Mouse (Mus musculus): ENCODE data around the gene Srgn. TPM values are rescaled to one million over a fixed set of nuclear protein-coding genes. Genes with fewer than 3 reads are reported as not detected.
"Not testable (repeated sequence)": the region's sequence is repeated elsewhere in the genome, so short reads cannot be mapped to it uniquely, and the experiment has no call there.

The Srgn gene
- polyA plus RNA-seq, 1 experiment from 2014 or later, result 54.1 TPM

DNA sequence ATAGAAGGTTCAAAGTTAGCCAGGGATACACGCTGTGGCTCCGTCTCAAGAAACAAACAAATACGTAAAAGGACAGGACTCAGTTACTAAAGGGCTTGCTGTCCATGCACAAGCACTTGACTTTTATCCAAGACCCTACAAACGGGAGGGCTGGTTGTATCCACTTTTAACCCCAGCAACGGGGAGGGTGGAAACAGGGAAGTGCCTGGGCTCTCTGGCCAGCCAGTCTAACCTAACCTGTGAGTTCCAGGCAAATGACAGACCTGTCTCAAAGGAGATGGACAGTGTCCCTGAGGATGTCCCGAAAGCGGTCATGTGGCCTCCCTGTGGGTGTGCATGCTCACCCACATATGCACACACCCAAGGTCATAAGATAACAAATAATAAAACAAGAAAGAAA is 25.3 kb downstream of the Srgn start:
- 71% methylated on average over 7 of the region's 7 CpGs for WGBS

DNA sequence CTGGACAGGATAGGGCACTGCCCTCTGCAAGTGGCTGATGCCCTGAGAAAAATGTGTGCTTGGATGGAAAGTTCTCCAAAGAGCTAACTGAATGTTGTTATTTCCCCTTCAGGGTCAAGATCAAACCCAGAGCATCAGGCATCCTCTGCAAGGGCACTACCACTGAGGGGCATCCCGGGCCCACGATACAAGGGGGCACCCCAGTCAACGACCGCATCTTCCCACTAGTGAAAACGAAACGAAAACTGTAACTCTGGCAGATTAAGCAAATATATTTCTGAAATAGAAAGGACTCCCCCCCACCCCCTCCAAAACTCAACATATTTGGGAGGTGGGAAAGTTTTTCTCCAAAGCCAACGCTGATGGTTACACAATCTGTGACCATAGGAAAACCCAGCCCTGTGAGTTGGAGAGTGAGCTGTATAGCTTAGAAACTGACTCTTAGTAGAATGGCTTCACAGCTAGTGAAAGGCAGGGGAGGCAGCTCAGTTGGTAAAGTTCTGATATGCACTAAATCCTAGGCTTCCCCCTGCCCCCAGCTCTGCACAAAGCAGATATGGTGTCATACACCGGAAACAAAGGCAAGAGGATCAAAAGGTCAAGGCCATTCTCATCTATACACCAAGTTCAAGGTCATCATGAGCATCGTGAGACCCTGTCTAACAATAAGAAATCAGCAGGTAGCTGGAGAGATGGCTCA is 26.2 kb downstream of the Srgn start:
- WGBS, result 86% methylated on average over 9 of the region's 9 CpGs

More for the DNA sequence above, 25.3 kb downstream of the Srgn start:
- Histone ChIP-seq H3K4me2 (ENCODE audit: low read depth, low read length) (no peak overlapping the region), H3K27me3 (ENCODE audit: control insufficient read depth, insufficient read depth, low read depth, low read length) (no peaks in the 10 kb centered on the region), H3K27ac (ENCODE audit: low read length) (no peak overlapping the region), H3K4me3 (ENCODE audit: low read length) (no peak overlapping the region), H3K4me1 (replicated peaks; ENCODE audit: control insufficient read depth, insufficient read depth, low read length) (no peaks in the 10 kb centered on the region), H3K36me3 (ENCODE audit: control insufficient read depth, insufficient read depth, low read length) (no peaks in the 10 kb centered on the region), H3K9ac (ENCODE audit: low read length) (no peak overlapping the region), H3K9me3 (ENCODE audit: control insufficient read depth, low read length) (no peaks in the 10 kb centered on the region)
- no peak for ATAC-seq (ENCODE audit: low read depth)

DNA sequence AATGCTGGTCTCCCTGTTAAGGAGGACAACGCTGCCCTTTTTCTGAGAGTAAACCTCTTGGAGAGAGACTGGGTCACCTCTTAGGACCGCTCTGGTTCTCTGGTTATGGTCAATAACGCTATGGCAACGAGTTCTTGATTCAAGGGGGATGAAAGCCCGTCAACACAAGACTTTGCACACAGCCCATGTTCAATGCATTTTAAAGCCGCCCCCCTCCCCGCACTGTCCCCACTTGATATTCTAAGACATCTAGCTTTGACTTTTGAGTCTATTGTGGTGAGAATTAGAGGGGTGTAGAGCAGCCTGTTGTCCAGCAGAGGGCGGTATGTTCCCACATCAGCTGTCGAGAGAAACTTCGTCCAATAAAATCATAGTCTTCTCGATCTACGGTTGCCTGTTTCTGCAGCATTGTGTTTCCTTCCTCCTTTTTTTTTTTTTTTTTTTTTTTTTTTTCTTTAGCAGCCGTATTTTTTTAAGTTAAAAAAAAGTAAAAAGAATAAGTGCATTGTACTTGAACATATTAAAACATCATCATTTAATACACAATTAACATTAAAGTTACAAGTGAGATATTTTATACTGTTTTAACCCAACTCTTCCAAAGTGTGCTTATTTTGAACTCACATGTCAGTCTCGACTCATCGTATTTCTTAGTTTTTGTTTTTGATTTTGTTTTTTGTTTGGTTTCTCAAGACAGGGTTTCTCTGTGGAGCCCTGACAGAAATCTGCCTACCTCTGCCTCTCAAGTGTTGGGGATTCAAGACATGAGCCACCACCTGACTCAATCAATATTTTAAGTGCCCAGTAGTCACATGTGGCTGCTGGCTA is 26.9 kb downstream of the Srgn start:
- no peaks in the 10 kb centered on the region for H3K36me3 ChIP-seq (ENCODE audit: control insufficient read depth, insufficient read depth, low read length)
- H3K27me3 ChIP-seq (ENCODE audit: control insufficient read depth, insufficient read depth, low read depth, low read length), result no peaks in the 10 kb centered on the region
- no peaks in the 10 kb centered on the region for H3K9me3 ChIP-seq (ENCODE audit: control insufficient read depth, low read length)
- no peak overlapping the region for H3K9ac ChIP-seq (ENCODE audit: low read length)
- H3K4me3 ChIP-seq (ENCODE audit: low read length), result no peak overlapping the region
- ATAC-seq (ENCODE audit: low read depth), result peak; percentile 41; the same call in 1 of the 2 replicates
- H3K27ac ChIP-seq (ENCODE audit: low read length), result no peak overlapping the region
- 22% methylated on average over 15 of the region's 15 CpGs for WGBS
- no peak overlapping the region for H3K4me2 ChIP-seq (ENCODE audit: low read depth, low read length)
- H3K4me1 ChIP-seq (replicated peaks; ENCODE audit: control insufficient read depth, insufficient read depth, low read length), result no peaks in the 10 kb centered on the region

More for the DNA sequence above, 26.2 kb downstream of the Srgn start:
- Histone ChIP-seq H3K4me2 (ENCODE audit: low read depth, low read length) (no peak overlapping the region), H3K4me1 (replicated peaks; ENCODE audit: control insufficient read depth, insufficient read depth, low read length) (no peaks in the 10 kb centered on the region), H3K36me3 (ENCODE audit: control insufficient read depth, insufficient read depth, low read length) (no peaks in the 10 kb centered on the region), H3K9me3 (ENCODE audit: control insufficient read depth, low read length) (no peaks in the 10 kb centered on the region), H3K4me3 (ENCODE audit: low read length) (no peak overlapping the region), H3K9ac (ENCODE audit: low read length) (no peak overlapping the region), H3K27me3 (ENCODE audit: control insufficient read depth, insufficient read depth, low read depth, low read length) (no peaks in the 10 kb centered on the region), H3K27ac (ENCODE audit: low read length) (no peak overlapping the region)
- ATAC-seq (ENCODE audit: low read depth), result no peak

DNA sequence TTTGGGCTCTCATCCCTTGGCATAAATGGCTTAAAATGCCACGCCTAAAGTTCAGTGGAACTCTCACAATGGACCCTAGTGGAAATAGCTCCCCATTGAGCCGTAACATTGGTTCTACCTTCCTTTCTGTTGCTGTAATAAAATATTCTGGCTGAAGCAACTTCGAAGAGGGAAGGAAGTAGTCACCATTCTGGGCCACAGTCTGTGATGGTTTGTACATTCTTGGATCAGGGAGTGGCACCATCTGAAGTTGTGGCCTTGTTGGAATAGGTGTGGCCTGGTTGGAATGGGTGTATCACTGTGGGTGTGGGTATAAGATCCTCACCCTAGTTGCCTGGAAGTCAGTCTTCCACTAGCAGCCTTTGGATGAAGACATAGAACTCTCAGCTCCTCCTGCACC is 35.6 kb downstream of the Srgn start:
- H3K4me1 ChIP-seq (replicated peaks; ENCODE audit: control insufficient read depth, insufficient read depth, low read length); H3K4me2 ChIP-seq (ENCODE audit: low read depth, low read length); H3K36me3 ChIP-seq (ENCODE audit: control insufficient read depth, insufficient read depth, low read length); H3K27me3 ChIP-seq (ENCODE audit: control insufficient read depth, insufficient read depth, low read depth, low read length); H3K27ac ChIP-seq (ENCODE audit: low read length); H3K9me3 ChIP-seq (ENCODE audit: control insufficient read depth, low read length); H3K9ac ChIP-seq (ENCODE audit: low read length); H3K4me3 ChIP-seq (ENCODE audit: low read length); ATAC-seq (ENCODE audit: low read depth): not testable (repeated sequence)
- WGBS, result 80% methylated on average over 3 of the region's 3 CpGs

DNA sequence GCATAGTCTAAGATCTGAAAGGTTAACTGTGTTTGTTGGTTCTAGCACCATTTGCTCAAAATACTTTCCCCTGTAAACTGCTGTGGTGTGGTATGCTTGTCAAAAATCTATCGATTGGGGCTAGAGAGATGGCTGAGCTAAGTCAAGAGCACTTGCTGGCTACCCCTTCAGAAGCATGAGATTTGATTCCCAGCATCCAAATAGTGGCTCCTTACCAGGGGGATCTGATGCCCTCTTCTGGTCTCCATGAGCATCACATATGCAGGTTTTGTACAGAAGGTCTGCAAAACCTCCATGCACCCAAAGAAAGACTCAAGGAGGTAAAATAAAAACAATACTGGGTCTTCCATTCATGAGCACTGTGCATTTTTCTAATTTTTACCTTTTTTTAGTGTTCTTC is 39.0 kb downstream of the Srgn start:
- Histone ChIP-seq H3K4me2 (ENCODE audit: low read depth, low read length) (no peak overlapping the region), H3K27ac (ENCODE audit: low read length) (no peak overlapping the region), H3K27me3 (ENCODE audit: control insufficient read depth, insufficient read depth, low read depth, low read length) (no peaks in the 10 kb centered on the region), H3K9me3 (ENCODE audit: control insufficient read depth, low read length) (no peaks in the 10 kb centered on the region), H3K4me3 (ENCODE audit: low read length) (no peak overlapping the region), H3K36me3 (ENCODE audit: control insufficient read depth, insufficient read depth, low read length) (no peaks in the 10 kb centered on the region), H3K4me1 (replicated peaks; ENCODE audit: control insufficient read depth, insufficient read depth, low read length) (peaks cover 8% of the 10 kb centered on the region), H3K9ac (ENCODE audit: low read length) (no peak overlapping the region)
- ATAC-seq (ENCODE audit: low read depth), result no peak
- whole genome bisulfite sequencing, result 12% methylated on average over 1 of the region's 1 CpGs

DNA sequence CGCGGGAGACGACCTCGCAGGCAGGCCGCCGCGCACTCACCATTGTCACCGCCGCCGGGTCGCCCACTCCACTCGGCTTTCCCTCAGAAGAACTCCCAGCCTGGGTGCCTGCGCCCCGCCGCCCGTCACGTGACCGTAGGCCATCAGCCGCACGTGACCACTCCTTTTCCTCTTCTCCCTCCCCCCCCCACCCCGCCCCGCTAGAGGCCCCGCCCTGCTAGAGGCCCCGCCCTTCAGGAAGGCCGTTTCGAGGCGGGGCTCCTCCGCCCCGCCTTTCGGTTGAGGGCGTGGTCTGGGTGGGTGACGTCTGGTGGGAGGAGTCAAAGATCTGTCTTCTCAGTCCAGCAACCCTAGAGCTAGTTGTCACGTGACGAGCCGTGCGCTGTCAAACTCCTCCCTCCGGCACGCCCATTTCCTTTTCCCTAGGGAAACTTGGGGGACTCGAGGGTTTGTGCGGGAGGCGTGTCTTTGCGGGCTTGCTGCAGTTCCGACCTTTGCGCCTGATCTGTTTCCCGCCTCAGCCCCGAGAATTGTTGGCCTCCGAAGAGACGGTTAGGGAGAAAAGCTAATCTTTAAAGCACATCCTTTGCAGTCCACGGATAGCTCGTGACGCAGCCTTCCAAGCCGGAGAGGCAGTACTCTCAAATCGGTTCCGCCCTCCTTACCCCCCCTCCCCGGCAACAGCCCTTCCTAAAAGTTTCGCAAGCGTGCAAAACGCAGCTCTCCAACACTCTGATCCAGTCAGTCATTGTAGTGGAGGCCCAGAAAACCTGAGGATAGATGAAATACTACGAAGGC is 40.4 kb downstream of the Srgn start, which contains the start of gene Vps26a:
Vps26a (minus strand) TSS at position 188 of the 798 bp plus-strand sequence.
- Histone ChIP-seq H3K4me1 (replicated peaks; ENCODE audit: control insufficient read depth, insufficient read depth, low read length) (peaks cover 8% of the 10 kb centered on the region), H3K9me3 (ENCODE audit: control insufficient read depth, low read length) (no peaks in the 10 kb centered on the region), H3K36me3 (ENCODE audit: control insufficient read depth, insufficient read depth, low read length) (no peaks in the 10 kb centered on the region), H3K9ac (ENCODE audit: low read length) (peak within 1 kb of the TSS; percentile 92), H3K27ac (ENCODE audit: low read length) (peak within 1 kb of the TSS; percentile 89), H3K27me3 (ENCODE audit: control insufficient read depth, insufficient read depth, low read depth, low read length) (no peaks in the 10 kb centered on the region), H3K4me2 (ENCODE audit: low read depth, low read length) (peak within 1 kb of the TSS; percentile 86), H3K4me3 (ENCODE audit: low read length) (peak within 1 kb of the TSS; percentile 91)
- ATAC-seq (ENCODE audit: low read depth), result peak; percentile 96
- WGBS, result under 1% methylated on average over 48 of the region's 59 CpGs

DNA sequence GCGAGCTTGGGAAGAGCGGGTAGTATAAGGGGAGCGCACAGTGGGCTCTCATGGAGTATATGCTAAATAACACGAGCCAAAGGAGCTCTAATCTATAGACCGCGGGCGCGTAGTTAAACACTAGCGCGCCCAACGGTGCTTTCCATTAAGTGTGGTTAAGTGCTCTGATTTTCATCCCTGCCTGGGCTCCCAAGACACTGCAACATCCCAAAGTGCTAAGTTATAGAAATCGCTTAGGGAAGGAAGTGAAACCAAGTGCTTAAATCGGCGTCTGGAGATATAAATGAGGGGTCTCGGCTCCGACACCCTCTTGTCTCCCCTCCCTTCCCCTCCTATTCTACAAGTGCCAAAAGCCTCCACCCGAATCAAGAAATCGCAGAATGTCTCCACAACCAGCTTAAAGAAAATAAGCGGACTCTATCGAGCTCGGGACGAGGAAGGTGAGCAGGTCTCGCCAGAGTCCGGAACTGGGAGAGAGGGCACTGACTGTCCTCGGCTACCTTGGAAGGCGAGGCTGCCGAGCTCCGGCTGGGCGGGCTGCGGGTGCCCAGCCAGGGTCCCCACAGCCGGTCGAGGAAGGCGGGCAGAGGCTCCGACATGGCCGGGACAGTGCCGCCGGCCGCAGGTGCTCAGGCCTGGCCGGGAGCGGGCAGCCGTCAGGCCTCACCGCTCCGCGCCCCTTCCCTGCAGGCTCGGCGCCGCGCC is 41.2 kb downstream of the Srgn start:
- Histone ChIP-seq H3K27ac (ENCODE audit: low read length) (peak overlapping the region; percentile 83), H3K9me3 (ENCODE audit: control insufficient read depth, low read length) (no peaks in the 10 kb centered on the region), H3K4me3 (ENCODE audit: low read length) (peak overlapping the region; percentile 91), H3K27me3 (ENCODE audit: control insufficient read depth, insufficient read depth, low read depth, low read length) (no peaks in the 10 kb centered on the region), H3K4me2 (ENCODE audit: low read depth, low read length) (peak overlapping the region; percentile 86), H3K4me1 (replicated peaks; ENCODE audit: control insufficient read depth, insufficient read depth, low read length) (peaks cover 8% of the 10 kb centered on the region), H3K36me3 (ENCODE audit: control insufficient read depth, insufficient read depth, low read length) (no peaks in the 10 kb centered on the region), H3K9ac (ENCODE audit: low read length) (peak overlapping the region; percentile 92)
- WGBS, result under 1% methylated on average over 39 of the region's 48 CpGs
- ATAC-seq (ENCODE audit: low read depth), result peak; percentile 74

DNA sequence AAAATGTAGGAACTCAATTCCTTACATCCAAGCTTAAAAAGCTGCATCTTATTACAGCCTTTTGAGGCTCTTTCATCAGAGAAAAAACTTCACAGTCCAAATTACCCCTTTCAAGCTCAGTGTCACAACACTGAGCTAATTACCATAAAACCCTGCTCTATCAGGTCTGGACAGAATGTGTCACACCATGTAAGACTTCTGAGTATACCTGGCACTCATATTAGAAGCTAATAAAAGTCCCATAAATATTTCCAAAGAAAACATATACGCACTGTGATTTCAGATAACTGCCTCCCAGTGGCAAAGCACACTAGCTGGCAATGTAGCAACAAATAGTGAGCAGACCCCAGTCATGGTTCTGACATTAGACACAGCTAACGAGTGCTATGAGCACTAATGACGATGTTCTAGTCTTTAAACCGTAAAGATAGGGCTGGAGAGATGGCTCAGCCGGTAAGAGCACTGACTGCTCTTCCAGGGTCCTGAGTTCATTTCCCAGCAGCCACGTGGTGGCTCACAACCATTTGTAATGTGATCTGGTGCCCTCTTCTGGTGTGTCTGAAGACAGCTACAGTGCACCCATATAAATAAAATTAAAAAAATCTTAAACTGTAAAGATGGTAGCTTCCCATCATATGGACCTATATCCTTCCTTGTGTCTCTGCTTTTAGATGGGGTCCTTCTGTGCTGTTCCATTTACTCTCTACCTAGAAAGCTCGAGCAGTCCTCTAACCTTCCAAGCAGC is 46.0 kb downstream of the Srgn start:
- no peaks in the 10 kb centered on the region for H3K9me3 ChIP-seq (ENCODE audit: control insufficient read depth, low read length)
- ATAC-seq (ENCODE audit: low read depth), result no peak
- H3K4me2 ChIP-seq (ENCODE audit: low read depth, low read length), result no peak overlapping the region
- no peak overlapping the region for H3K27ac ChIP-seq (ENCODE audit: low read length)
- H3K4me1 ChIP-seq (replicated peaks; ENCODE audit: control insufficient read depth, insufficient read depth, low read length), result peaks cover 4% of the 10 kb centered on the region; the same call in 1 of the 2 replicates
- 69% methylated on average over 7 of the region's 7 CpGs for WGBS
- H3K27me3 ChIP-seq (ENCODE audit: control insufficient read depth, insufficient read depth, low read depth, low read length), result no peaks in the 10 kb centered on the region
- 0 out of 2 replicates have a peak, but pooled peaks cover 3% of the 10 kb centered on the region for H3K36me3 ChIP-seq (ENCODE audit: control insufficient read depth, insufficient read depth, low read length)
- no peak overlapping the region for H3K4me3 ChIP-seq (ENCODE audit: low read length)
- no peak overlapping the region for H3K9ac ChIP-seq (ENCODE audit: low read length)
